Mouse (Mus musculus) brown adipose tissue, adult 24 weeks (tissue): ENCODE data around the gene Pkhd1. TPM values are rescaled to one million over a fixed set of nuclear protein-coding genes. Genes with fewer than 3 reads are reported as not detected.

ENCODE experiments used
- H3K27ac ChIP-seq: fragments of 200-500 bp; replicated peaks from 2 replicates; pipeline ENCODE4 v1.5.1; 2012; ENCODE audit warnings: low read depth, mild to moderate bottlenecking, low read length
- H3K4me1 ChIP-seq: fragments of 200-500 bp; 2 replicates; pipeline ENCODE4 v1.6.1; 2012; ENCODE audit warnings: low read length, mixed read lengths; ENCODE audit not compliant: control insufficient read depth, insufficient read depth, insufficient read length
- H3K4me3 ChIP-seq: fragments of 200-500 bp; 2 replicates; pipeline ENCODE4 v1.5.1; 2012; ENCODE audit warnings: low read depth, mild to moderate bottlenecking, low read length, moderate library complexity; ENCODE audit not compliant: insufficient read depth
- polyA plus RNA-seq: library from polyadenylated mRNA; stranded (reverse); fragments of >200 nt; gene quantifications from 2 replicates; pipeline ENCODE4 v1.2.4, GENCODE M21; 2012; ENCODE audit not compliant: missing spikeins, insufficient read depth, insufficient read length

The Pkhd1 gene
- polyA plus RNA-seq, 1 experiment, result not detected

DNA sequence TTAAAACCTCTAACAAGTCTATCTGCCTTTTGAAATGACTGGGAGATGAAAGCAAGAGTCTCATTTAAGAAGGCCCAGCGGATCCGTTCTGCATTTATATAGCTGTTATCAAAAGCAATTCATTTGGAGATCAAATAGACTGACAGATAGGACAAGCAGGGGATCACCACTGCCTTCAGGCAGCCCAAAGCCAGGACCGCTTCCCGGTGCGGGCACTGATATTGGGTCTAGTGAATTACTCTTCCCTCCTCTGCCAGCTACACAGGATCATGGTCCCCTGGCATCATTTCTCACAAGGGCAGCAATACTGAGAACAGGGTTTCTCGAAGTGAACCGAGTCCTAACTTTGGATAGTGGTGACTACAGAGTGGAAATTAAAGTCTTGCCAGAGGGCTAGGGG is 582.6 kb downstream of the Pkhd1 start:
- no peak overlapping the region for H3K4me3 ChIP-seq
- no peak overlapping the region for H3K27ac ChIP-seq
- H3K4me1 ChIP-seq, result no peaks in the 10 kb centered on the region

GRCm38 (mm10) chr1:20018198-20018925 is 599.5 kb downstream of the Pkhd1 start:
- H3K27ac ChIP-seq, result no peak overlapping the region
- no peaks in the 10 kb centered on the region for H3K4me1 ChIP-seq
- H3K4me3 ChIP-seq, result no peak overlapping the region

GRCm38 (mm10) chr1:20017619-20018018 is 600.2 kb downstream of the Pkhd1 start:
- Histone ChIP-seq H3K27ac (no peak overlapping the region), H3K4me1 (no peaks in the 10 kb centered on the region), H3K4me3 (no peak overlapping the region)

Other genes with a start within 250 kb of the Pkhd1 start
- not detected in 2 replicates for gene Il17a, start 112.8 kb upstream of the Pkhd1 start, polyA plus RNA-seq
- not detected in 2 replicates for gene Il17f, start 172.6 kb upstream of the Pkhd1 start, polyA plus RNA-seq
- gene Mcm3, start 202.2 kb upstream of the Pkhd1 start, polyA plus RNA-seq, result 1.6 and 2.2 TPM in 2 replicates